Mouse (Mus musculus) stomach, postnatal 0 days (tissue): ENCODE measurements around the gene Ppp3ca. TPM values are rescaled to one million over a fixed set of nuclear protein-coding genes. Genes with fewer than 3 reads are reported as not detected.

Source experiments
- ATAC-seq: fragments of 200-750 bp; cut with Nextera tagmentation; 2 replicates; pipeline ENCODE4 v1.8.0; 2017; ENCODE audit not compliant: low FRiP score, low TSS enrichment
- DNase-seq: peaks from one replicate; pipeline ENCODE4 v3.0.0-alpha.2; 2016; ENCODE audit warnings: low spot score
- H3K27ac ChIP-seq: fragments of 300-500 bp; sonication (generic); replicated peaks from 2 replicates; pipeline ENCODE4 v1.5.1; 2014; ENCODE audit warnings: mild to moderate bottlenecking, control low read depth
- H3K27me3 ChIP-seq: fragments of 300-500 bp; sonication (generic); 2 replicates; pipeline ENCODE4 v1.6.1; 2014; ENCODE audit warnings: low read length; ENCODE audit not compliant: control insufficient read depth, insufficient read depth
- H3K36me3 ChIP-seq: fragments of 300-500 bp; sonication (generic); 2 replicates; pipeline ENCODE4 v1.6.1; 2014; ENCODE audit warnings: low read length, mixed read lengths; ENCODE audit not compliant: control insufficient read depth, insufficient read depth
- H3K4me1 ChIP-seq: fragments of 300-500 bp; sonication (generic); replicated peaks from 2 replicates; pipeline ENCODE4 v1.6.1; 2014; ENCODE audit warnings: antibody characterized with exemption; ENCODE audit not compliant: control insufficient read depth, insufficient read depth
- H3K4me2 ChIP-seq: fragments of 300-500 bp; sonication (generic); replicated peaks from 2 replicates; pipeline ENCODE4 v1.6.1; 2014; ENCODE audit warnings: low read depth, mild to moderate bottlenecking, control low read depth, moderate library complexity
- H3K4me3 ChIP-seq: fragments of 300-500 bp; sonication (generic); 2 replicates; pipeline ENCODE4 v1.5.1; 2014; ENCODE audit warnings: low read depth, low read length, control low read depth
- H3K9ac ChIP-seq: fragments of 300-500 bp; sonication (generic); 2 replicates; pipeline ENCODE4 v1.6.1; 2014; ENCODE audit warnings: mild to moderate bottlenecking, low read length, control low read depth, mixed read lengths
- H3K9me3 ChIP-seq: fragments of 300-500 bp; sonication (generic); 2 replicates; pipeline ENCODE4 v1.6.1; 2016; ENCODE audit warnings: low read length; ENCODE audit not compliant: control insufficient read depth
- CTCF ChIP-seq: IDR thresholded peaks from 2 replicates; pipeline ENCODE4 v1.5.1; 2016; ENCODE audit warnings: antibody characterized with exemption, low read depth, mild to moderate bottlenecking, moderate library complexity
- EP300 ChIP-seq: optimal IDR thresholded peaks from 2 replicates; pipeline ENCODE3; 2016; ENCODE audit warnings: antibody characterized with exemption
- WGBS: fragments of 180-500 bp; shearing (Covaris S2); extraction: QIAGEN DNeasy Blood & Tissue Kit; methylation state at CpG from one replicate; pipeline ENCODE4 v1.1.7; 2014; 5-methylcytosine and 5-hydroxymethylcytosine counted together
- polyA plus RNA-seq: library from polyadenylated mRNA; unstranded; fragments of >200 nt; fragmentation: Nextera tagmentation; extraction: Ambion mirVana; gene quantifications from 2 replicates; pipeline ENCODE4 v1.2.1, GENCODE M21; 2015

Gene Ppp3ca
- polyA plus RNA-seq, 1 experiment from 2014 or later, result 50.2 TPM

DNA sequence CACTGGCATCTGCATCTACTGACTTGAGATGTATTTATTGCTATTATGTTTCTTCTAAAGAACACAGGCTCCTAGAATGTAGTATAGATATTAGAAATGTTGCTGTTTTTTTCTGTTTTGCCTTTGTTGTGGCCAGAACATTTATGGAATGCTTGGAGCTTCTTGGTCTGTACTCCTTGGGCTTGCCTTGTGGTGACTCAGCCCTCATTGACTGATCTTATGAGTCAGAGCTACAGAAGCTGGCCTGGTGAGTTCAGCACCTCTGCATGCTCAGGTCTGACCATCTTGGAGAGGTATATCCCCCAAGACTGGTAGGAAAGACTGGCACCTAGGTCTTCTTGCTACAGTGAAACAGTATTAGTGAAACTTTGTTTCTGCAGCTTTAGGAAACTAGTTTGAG lies 52.6 kb downstream of the Ppp3ca start:
- Histone ChIP-seq H3K27me3 (no peaks in the 10 kb centered on the region), H3K4me1 (no peaks in the 10 kb centered on the region), H3K9ac (no peak overlapping the region), H3K36me3 (no peaks in the 10 kb centered on the region), H3K27ac (no peak overlapping the region), H3K9me3 (no peaks in the 10 kb centered on the region), H3K4me3 (no peak overlapping the region), H3K4me2 (no peak overlapping the region)
- no peak for TF ChIP-seq CTCF
- TF ChIP-seq EP300, result no peak
- no peak for DNase-seq
- peak; percentile 73; the same call in 1 of the 2 replicates for ATAC-seq

DNA sequence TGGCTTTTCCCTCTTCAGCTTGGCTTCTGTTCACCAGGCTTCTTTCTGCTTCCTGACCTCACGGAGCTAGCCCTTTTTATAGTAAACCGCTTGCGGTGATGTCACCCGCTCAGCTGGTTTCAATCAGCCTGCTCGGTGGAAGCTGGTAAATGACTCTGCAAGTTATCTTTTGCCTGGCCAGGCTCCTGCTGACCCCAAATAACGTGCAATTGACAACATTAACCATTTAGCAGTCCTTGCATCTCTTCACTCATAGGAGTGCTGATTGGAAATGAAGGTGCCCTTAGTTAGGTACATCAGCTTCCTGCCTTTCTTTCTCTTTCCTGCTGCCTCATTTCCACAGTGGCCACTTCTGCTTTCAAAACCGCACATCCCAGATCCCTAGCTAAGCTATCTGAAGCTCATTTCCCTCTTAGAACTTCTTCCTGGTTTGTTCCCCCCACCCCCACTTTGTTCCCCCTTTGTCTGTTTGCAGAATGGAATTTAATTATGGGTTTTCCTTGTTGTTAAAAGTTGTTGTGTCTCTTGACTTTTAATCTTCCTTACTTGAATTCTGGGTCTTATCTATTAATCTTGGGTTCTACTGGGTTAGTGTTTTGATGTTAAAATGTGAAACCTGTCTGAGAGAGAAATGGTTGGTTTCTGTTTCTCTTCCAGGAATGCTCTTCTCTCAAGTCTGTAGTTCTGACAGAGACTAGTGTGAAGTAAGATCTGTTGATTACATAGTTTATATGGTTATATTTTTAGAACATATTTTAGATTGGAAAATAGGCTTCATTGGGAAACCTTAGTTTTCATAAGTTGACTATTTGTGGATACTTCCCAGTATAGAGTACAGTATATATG lies 55.6 kb downstream of the Ppp3ca start:
- no peaks in the 10 kb centered on the region for H3K27me3 ChIP-seq
- no peaks in the 10 kb centered on the region for H3K4me1 ChIP-seq
- H3K36me3 ChIP-seq, result no peaks in the 10 kb centered on the region
- 35% methylated on average over 7 of the region's 7 CpGs for WGBS
- no peak overlapping the region for H3K27ac ChIP-seq
- H3K9ac ChIP-seq, result no peak overlapping the region
- peak overlapping the region; percentile 6; the same call in 1 of the 2 replicates for H3K4me2 ChIP-seq
- H3K9me3 ChIP-seq, result no peaks in the 10 kb centered on the region
- TF ChIP-seq CTCF, result no peak
- TF ChIP-seq EP300, result no peak
- no peak overlapping the region for H3K4me3 ChIP-seq
- ATAC-seq (peak; percentile 24; the same call in 1 of the 2 replicates), DNase-seq (no peak)

- H3K36me3 ChIP-seq, result no peaks in the 10 kb centered on the region
- H3K27me3 ChIP-seq, result no peaks in the 10 kb centered on the region
- DNase-seq (no peak), ATAC-seq (no peak)
- no peak overlapping the region for H3K9ac ChIP-seq
- no peak overlapping the region for H3K4me2 ChIP-seq
- H3K4me3 ChIP-seq, result no peak overlapping the region
- WGBS, result 64% methylated on average over 2 of the region's 2 CpGs
- TF ChIP-seq EP300, result no peak
- TF ChIP-seq CTCF, result no peak
- no peak overlapping the region for H3K27ac ChIP-seq
- no peaks in the 10 kb centered on the region for H3K9me3 ChIP-seq
- H3K4me1 ChIP-seq, result no peaks in the 10 kb centered on the region
Observed at GRCm38 (mm10) chr3:136727877-136728276, 58.0 kb downstream of the Ppp3ca start.

- DNase-seq, result no peak
- Histone ChIP-seq H3K4me1 (no peaks in the 10 kb centered on the region), H3K4me3 (no peak overlapping the region), H3K27ac (no peak overlapping the region), H3K9ac (no peak overlapping the region), H3K9me3 (no peaks in the 10 kb centered on the region), H3K36me3 (no peaks in the 10 kb centered on the region), H3K4me2 (no peak overlapping the region), H3K27me3 (no peaks in the 10 kb centered on the region)
- TF ChIP-seq CTCF (no peak), EP300 (no peak)
- no peak for ATAC-seq
- 63% methylated on average over 10 of the region's 10 CpGs for WGBS
Observed at GRCm38 (mm10) chr3:136729978-136730377, 60.1 kb downstream of the Ppp3ca start.

DNA sequence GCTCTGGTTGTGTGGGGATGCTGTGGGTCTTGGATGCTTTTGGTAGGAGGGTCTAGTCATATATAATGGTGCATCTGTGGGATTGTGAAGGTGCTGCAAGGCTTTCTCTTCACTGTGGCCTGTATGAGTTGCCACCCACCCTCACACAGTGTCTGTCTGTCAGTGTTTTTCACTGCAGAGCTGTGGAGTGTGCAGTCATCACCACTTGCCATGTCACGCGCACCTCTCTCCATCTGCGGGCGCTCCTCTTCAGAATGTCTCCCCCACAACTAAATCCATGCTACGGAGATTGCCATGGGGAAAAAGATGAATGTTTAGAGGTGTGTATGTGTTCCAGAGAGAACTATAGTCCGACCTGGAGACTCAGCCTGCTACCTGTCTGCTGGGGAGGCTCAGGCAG lies 61.7 kb downstream of the Ppp3ca start:
- 89% methylated on average over 6 of the region's 6 CpGs for WGBS
- H3K27ac ChIP-seq, result no peak overlapping the region
- ATAC-seq, result no peak
- H3K9ac ChIP-seq, result no peak overlapping the region
- H3K4me1 ChIP-seq, result no peaks in the 10 kb centered on the region
- H3K36me3 ChIP-seq, result no peaks in the 10 kb centered on the region
- H3K9me3 ChIP-seq, result no peaks in the 10 kb centered on the region
- no peaks in the 10 kb centered on the region for H3K27me3 ChIP-seq
- H3K4me3 ChIP-seq, result no peak overlapping the region
- TF ChIP-seq EP300, result no peak
- no peak for TF ChIP-seq CTCF
- DNase-seq, result no peak
- no peak overlapping the region for H3K4me2 ChIP-seq

DNA sequence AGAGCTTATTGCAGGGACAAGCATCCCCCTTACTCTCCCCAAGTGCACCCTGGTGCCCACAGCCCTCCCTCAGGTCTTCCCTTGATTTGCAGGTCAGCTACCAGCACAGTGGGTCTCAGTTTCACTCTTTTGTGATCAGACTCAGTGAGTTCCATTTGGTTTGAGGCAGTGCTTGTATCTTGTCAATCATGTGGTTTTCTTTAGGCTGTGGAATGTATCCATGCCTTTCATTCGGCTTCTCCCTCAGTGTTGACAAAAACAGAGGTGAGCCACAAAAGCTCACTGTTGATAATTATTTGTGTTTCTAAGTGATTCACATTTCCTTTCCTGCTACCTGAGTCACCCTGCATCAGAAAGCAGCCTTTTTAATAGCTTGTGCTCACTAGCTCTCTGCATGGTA lies 66.1 kb downstream of the Ppp3ca start:
- TF ChIP-seq CTCF (no peak), EP300 (no peak)
- ATAC-seq (no peak), DNase-seq (no peak)
- Histone ChIP-seq H3K9me3 (no peaks in the 10 kb centered on the region), H3K4me1 (no peaks in the 10 kb centered on the region), H3K9ac (no peak overlapping the region), H3K27me3 (no peaks in the 10 kb centered on the region), H3K27ac (no peak overlapping the region), H3K36me3 (no peaks in the 10 kb centered on the region), H3K4me2 (no peak overlapping the region), H3K4me3 (no peak overlapping the region)
- 12% methylated on average over 1 of the region's 1 CpGs for WGBS
